Comparison of ENCODE assay signal across 8 mouse cellular contexts in the genomic region with DNA sequence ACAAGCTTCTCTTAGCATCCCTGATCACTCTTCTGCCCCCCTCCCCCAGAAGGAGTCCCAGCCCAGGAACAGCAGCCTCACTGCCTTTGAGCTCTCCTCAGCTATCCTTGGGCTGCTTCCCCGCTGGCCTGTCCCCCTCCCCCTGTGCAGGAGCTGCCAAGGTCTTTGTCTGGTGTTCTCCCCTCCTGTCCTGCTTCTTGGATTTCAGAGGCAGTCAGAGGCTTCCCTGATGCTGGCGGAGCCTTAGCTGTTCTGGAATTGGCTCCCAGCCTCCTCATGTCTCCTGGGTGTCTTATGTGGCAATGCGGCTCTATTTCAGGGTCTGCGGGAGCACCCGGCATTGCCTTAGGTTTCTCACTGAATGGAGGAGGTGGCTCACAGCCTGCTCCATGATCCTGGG. TPM values are rescaled to one million over a fixed set of nuclear protein-coding genes. Genes with fewer than 3 reads are reported as not detected.
DNase-seq lines count a peak whose midpoint lies in the region; ATAC-seq lines count a peak whose summit lies in the region.

No protein-coding gene starts in this region.

- no peak for DNase-seq in hindbrain, embryonic 10.5 days (ENCODE audit: low spot score)
- peak; percentile 26 for DNase-seq in urinary bladder, postnatal 14 days (ENCODE audit: low spot score)
- no peak for DNase-seq in urinary bladder, postnatal 10 days (ENCODE audit: low spot score)
- DNase-seq in heart, postnatal 25 days (ENCODE audit: low spot score): peak; percentile 54
- no peak for DNase-seq in layer of hippocampus, adult 9-10 months (ENCODE audit: low spot score)
- DNase-seq in layer of hippocampus, postnatal 25 days (ENCODE audit: extremely low spot score in 1 of 2, low spot score in 1 of 2): no peak

- H3K4me3 ChIP-seq in hindbrain, embryonic 10.5 days: no peak overlapping the region
- no peak overlapping the region for H3K4me3 ChIP-seq in hindbrain, embryonic 12.5 days

- H3K4me1 ChIP-seq in hindbrain, embryonic 10.5 days (replicated peaks): peaks cover 18% of the 10 kb centered on the region; the same call in 1 of the 2 replicates
- 0 out of 2 replicates have a peak, but pooled peaks cover 4% of the 10 kb centered on the region for H3K4me1 ChIP-seq in hindbrain, embryonic 12.5 days

- ATAC-seq in hindbrain, embryonic 12.5 days (ENCODE audit: low FRiP score): no peak
- no peak for ATAC-seq in erythroblast, adult 5-6 weeks (replicated peaks; ENCODE audit: low FRiP score, poor library complexity, severe bottlenecking)

- no peaks in the 10 kb centered on the region for H3K9me3 ChIP-seq in hindbrain, embryonic 10.5 days
- no peaks in the 10 kb centered on the region for H3K9me3 ChIP-seq in hindbrain, embryonic 12.5 days (replicated peaks)

- no peaks in the 10 kb centered on the region for H3K36me3 ChIP-seq in hindbrain, embryonic 10.5 days
- H3K36me3 ChIP-seq in hindbrain, embryonic 12.5 days: no peaks in the 10 kb centered on the region

- intact Hi-C loops in heart, postnatal 25 days (cut with DNase I): loop anchor here (2.0 kb wide), 1 partner anchor 144 kb away; no protein-coding TSS in a partner anchor

- no peak overlapping the region for H3K4me2 ChIP-seq in hindbrain, embryonic 12.5 days (replicated peaks)

- 0 out of 2 replicates have a peak overlapping the region, but pooled peaks have one; percentile 23 for H3K27ac ChIP-seq in hindbrain, embryonic 10.5 days
- no peak overlapping the region for H3K27ac ChIP-seq in hindbrain, embryonic 12.5 days

- 60% methylated on average over 5 of the region's 5 CpGs for WGBS in hindbrain, embryonic 10.5 days
- 52% methylated on average over 5 of the region's 5 CpGs for WGBS in hindbrain, embryonic 12.5 days

- no peak overlapping the region for H3K9ac ChIP-seq in hindbrain, embryonic 12.5 days

- H3K27me3 ChIP-seq in hindbrain, embryonic 10.5 days (ENCODE audit: insufficient read depth, poor library complexity, severe bottlenecking): no peaks in the 10 kb centered on the region
- H3K27me3 ChIP-seq in hindbrain, embryonic 12.5 days: 0 out of 2 replicates have a peak, but pooled peaks cover 4% of the 10 kb centered on the region

RNA-seq across cellular contexts. Expression of gene Adamts2, which starts 22.8 kb away (rescaled TPM):
- 1.3 and 2.8 TPM in 2 replicates for polyA plus RNA-seq in hindbrain, embryonic 10.5 days (2016; fragmentation: Nextera tagmentation; extraction: Ambion mirVana)
- polyA plus RNA-seq in hindbrain, embryonic 12.5 days (2016; fragmentation: Nextera tagmentation; extraction: Ambion mirVana): 7.1 and 9.0 TPM in 2 replicates
- 10 to 100 TPM; 19.1 to 20.0 TPM for total RNA-seq in heart, postnatal 25 days (2021)
- not detected in 2 replicates for total RNA-seq in erythroblast, adult 5-6 weeks (2015; ENCODE audit: low replicate concordance)
- 0.09 and 0.28 TPM in 2 replicates for total RNA-seq in erythroblast, adult 5-6 weeks (2017; ENCODE audit: low replicate concordance)
- total RNA-seq in layer of hippocampus, postnatal 25 days (2021): 10 to 100 TPM in 1 of 2 experiments, 1 to 10 TPM in 1; 9.0 to 13.5 TPM

Comparison
In these comparisons a context has a peak if more than half of its experiments do, and no peak if none do; other contexts are left out.
1. DNase-seq: peak in urinary bladder, postnatal 14 days (single experiment) and heart, postnatal 25 days (single experiment); none in hindbrain, embryonic 10.5 days (single experiment), urinary bladder, postnatal 10 days (single experiment), layer of hippocampus, adult 9-10 months (single experiment) and layer of hippocampus, postnatal 25 days (0 of 2).
2. RNA of gene Adamts2, which starts 22.8 kb away (total RNA-seq): 19.1 to 20.0 TPM in heart, postnatal 25 days and 9.0 to 13.5 TPM in layer of hippocampus, postnatal 25 days; 0.09 to 0.28 TPM in erythroblast, adult 5-6 weeks; every median in the first group is over 4 times any median in the second.